Mouse (Mus musculus) megakaryocyte, embryonic 14.5 days (primary cell): Measurements from ENCODE around the gene Prickle4.

ENCODE experiments used
- FLI1 ChIP-seq: IDR thresholded peaks from 2 replicates; pipeline ENCODE4 v1.6.1; 2012; ENCODE audit warnings: low read length, inconsistent platforms, mixed read lengths
- GATA1 ChIP-seq: IDR thresholded peaks from 3 replicates; pipeline ENCODE4 v1.6.1; 2012; ENCODE audit warnings: mixed read lengths, low read length, inconsistent platforms, borderline replicate concordance

DNA sequence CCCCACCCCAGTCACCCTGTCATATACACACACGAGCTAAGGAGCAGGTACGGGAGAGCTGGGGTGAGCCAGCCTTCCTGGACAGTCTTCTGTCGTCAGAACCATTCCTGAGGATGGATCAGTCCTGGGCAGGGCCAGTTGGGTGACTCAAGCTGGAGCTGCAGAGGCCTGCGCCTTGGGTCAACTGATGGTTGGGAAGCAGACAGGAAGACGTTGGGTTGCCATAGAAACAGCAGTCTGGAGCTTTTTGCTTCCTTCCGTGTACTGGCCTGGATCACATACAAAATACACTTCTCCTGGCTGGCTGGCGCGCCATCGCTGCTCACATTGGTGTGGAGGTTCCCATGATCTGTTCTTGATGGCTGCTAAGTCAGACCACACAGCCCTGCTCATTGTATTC, 7.3 kb upstream of the Prickle4 start:
- TF ChIP-seq GATA1 (no peak), FLI1 (no peak)
